Mouse (Mus musculus): Measurements from ENCODE around the gene Sf3a2.

DNA sequence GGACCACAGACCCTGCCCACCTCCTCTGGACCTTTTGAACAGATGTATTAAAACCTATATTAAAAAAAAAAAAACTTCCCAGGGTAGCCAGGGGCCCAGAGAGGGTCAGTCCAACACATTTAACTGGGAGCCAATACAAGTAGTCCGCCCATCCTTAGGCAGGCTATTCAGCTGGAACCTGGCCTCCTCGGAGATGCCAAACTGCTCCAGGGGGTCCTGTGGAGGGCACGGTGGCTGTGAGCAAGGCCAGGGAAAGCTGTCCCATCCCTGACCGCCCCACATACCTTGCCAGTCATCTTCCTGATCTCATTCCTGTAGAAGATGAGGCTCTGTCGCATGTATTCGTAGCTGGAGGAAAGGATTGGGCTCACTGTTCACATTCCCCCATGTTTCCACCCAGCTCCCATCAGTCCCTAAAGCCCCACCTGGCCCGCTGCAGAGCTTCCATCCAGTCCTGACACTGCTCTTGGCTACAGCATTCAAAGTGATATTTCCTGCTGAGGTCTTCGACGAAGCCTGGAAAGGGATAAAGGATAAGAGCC is 1.6 kb upstream of the Sf3a2 start:
- no peak for TF ChIP-seq CTCF (IDR thresholded peaks at IDR 0.05; ENCODE audit: control insufficient read depth, insufficient read depth, insufficient replicate concordance, low read depth, low read length)
- no peak for TF ChIP-seq POLR2A (IDR thresholded peaks at IDR 0.05; ENCODE audit: control insufficient read depth, low read depth, low read length)
